In genomic region chr19:4628819-4629218, GRCm38 (mm10) we compare ENCODE assay signal across 9 mouse cellular contexts. TPM values are rescaled to one million over a fixed set of nuclear protein-coding genes. Genes with fewer than 3 reads are reported as not detected.
DNase-seq lines count a peak whose midpoint lies in the region; ATAC-seq lines count a peak whose summit lies in the region.
"Had no signal": no experiment of that assay in that cellular context is flagged by ENCODE, and none has a peak within 500 bp of the region (broad histone marks: within the 10 kb centered on the region; RNA-seq: fewer than 3 reads in every experiment).

No protein-coding gene starts in this region.

- H3K4me2 ChIP-seq in forebrain, embryonic 16.5 days (ENCODE audit: low read length): no peak overlapping the region
- H3K4me2 ChIP-seq: limb, embryonic 12.5 days had no signal

- no peaks in the 10 kb centered on the region for H3K36me3 ChIP-seq in forebrain, embryonic 16.5 days (ENCODE audit: control insufficient read depth, insufficient read depth)
- peaks cover 5% of the 10 kb centered on the region for H3K36me3 ChIP-seq in midbrain, embryonic 10.5 days

- no peaks in the 10 kb centered on the region for H3K9me3 ChIP-seq in forebrain, embryonic 16.5 days (ENCODE audit: control insufficient read depth, low read length)
- no peaks in the 10 kb centered on the region for H3K9me3 ChIP-seq in midbrain, embryonic 10.5 days (replicated peaks)
- H3K9me3 ChIP-seq: limb, embryonic 12.5 days had no signal

- peak overlapping the region; percentile 37; the same call in 1 of the 2 replicates for H3K9ac ChIP-seq in forebrain, embryonic 16.5 days (replicated peaks; ENCODE audit: low read depth, low read length)
- H3K9ac ChIP-seq: limb, embryonic 12.5 days had no signal

- WGBS in forebrain, embryonic 16.5 days: 0% methylated on average over 1 of the region's 1 CpGs
- 3% methylated on average over 1 of the region's 1 CpGs for WGBS in midbrain, embryonic 10.5 days

- H3K4me3 ChIP-seq in forebrain, embryonic 16.5 days (replicated peaks; ENCODE audit: low read length): no peak overlapping the region
- no peak overlapping the region for H3K4me3 ChIP-seq in midbrain, embryonic 10.5 days
- H3K4me3 ChIP-seq: limb, embryonic 12.5 days had no signal

- intact Hi-C loops in heart, postnatal 25 days (cut with DNase I): loop anchor here (2.0 to 10.0 kb wide), 3 partner anchors 114 to 366 kb away; partner anchors contain the start of genes Ccdc87, Ccs and Npas4

- DNase-seq in heart, adult 8-10 months (ENCODE audit: low spot score): peak; percentile 41
- DNase-seq in heart, postnatal 25 days (ENCODE audit: low spot score): no peak
- DNase-seq in c-Kit-positive CD71-negative TER-119-negative erythroid progenitor cells, embryonic 14.5 days (ENCODE audit: low read depth): peak; percentile 72
- DNase-seq in kidney, postnatal 36 days: peak; percentile 47 to 83
- peak; percentile 69 for DNase-seq in midbrain, embryonic 10.5 days (ENCODE audit: low spot score)
- peak; percentile 63 to 85 for DNase-seq in spleen, postnatal 4 days (ENCODE audit: low spot score in 2 of 2)

- H3K27me3 ChIP-seq in forebrain, embryonic 16.5 days (replicated peaks; ENCODE audit: control insufficient read depth, insufficient read depth, low read length): no peaks in the 10 kb centered on the region
- H3K27me3 ChIP-seq in midbrain, embryonic 10.5 days (ENCODE audit: low read depth, poor library complexity, severe bottlenecking): no peaks in the 10 kb centered on the region
- H3K27me3 ChIP-seq: limb, embryonic 12.5 days had no signal

- peaks cover 29% of the 10 kb centered on the region for H3K4me1 ChIP-seq in forebrain, embryonic 16.5 days (replicated peaks; ENCODE audit: control insufficient read depth, insufficient read depth, low read length)
- peaks cover 46% of the 10 kb centered on the region for H3K4me1 ChIP-seq in midbrain, embryonic 10.5 days

- ATAC-seq in CD4-positive, CD25-positive, alpha-beta regulatory T cell, adult 4 months: peak; percentile 35
- ATAC-seq in forebrain, embryonic 16.5 days: peak; percentile 51; the same call in 1 of the 2 replicates

- peak overlapping the region; percentile 62 for H3K27ac ChIP-seq in forebrain, embryonic 16.5 days (ENCODE audit: low read length)
- peak overlapping the region; percentile 61; the same call in 1 of the 2 replicates for H3K27ac ChIP-seq in midbrain, embryonic 10.5 days (replicated peaks)
- H3K27ac ChIP-seq: limb, embryonic 12.5 days had no signal

RNA-seq across cellular contexts. Expression of gene Rce1, which starts 3.4 kb away (rescaled TPM):
- 1 to 10 TPM; 6.9 to 9.2 (median 8.0) TPM for total RNA-seq in heart, adult 8-10 months (2022)
- total RNA-seq in heart, postnatal 25 days (2021): 10 to 100 TPM; 10.9 to 11.1 TPM
- 10 to 100 TPM; 45.3 to 50.7 TPM for polyA plus RNA-seq in CD4-positive, CD25-positive, alpha-beta regulatory T cell, adult 4 months (2017; shearing (Covaris generic))
- polyA plus RNA-seq in forebrain, embryonic 16.5 days (2015; fragmentation: Nextera tagmentation; extraction: Ambion mirVana): 53.8 and 59.0 TPM in 2 replicates
- 80.7 and 87.0 TPM in 2 replicates for polyA plus RNA-seq in midbrain, embryonic 10.5 days (2016; fragmentation: Nextera tagmentation; extraction: Ambion mirVana)

RNA-seq across cellular contexts. Expression of gene Lrfn4, which starts 13.4 kb away (rescaled TPM):
- 1 to 10 TPM; 5.7 to 7.8 (median 7.1) TPM for total RNA-seq in heart, adult 8-10 months (2022)
- total RNA-seq in heart, postnatal 25 days (2021): 10 to 100 TPM in 1 of 2 experiments, 1 to 10 TPM in 1; 9.5 to 10.5 TPM
- not detected for polyA plus RNA-seq in CD4-positive, CD25-positive, alpha-beta regulatory T cell, adult 4 months (2017; shearing (Covaris generic))
- 8.9 and 9.2 TPM in 2 replicates for polyA plus RNA-seq in forebrain, embryonic 16.5 days (2015; fragmentation: Nextera tagmentation; extraction: Ambion mirVana)
- polyA plus RNA-seq in midbrain, embryonic 10.5 days (2016; fragmentation: Nextera tagmentation; extraction: Ambion mirVana): 5.6 and 6.5 TPM in 2 replicates
